Mouse (Mus musculus) heart, embryonic 13.5 days (tissue): Measurements from ENCODE around the gene Tmem80. TPM values are rescaled to one million over a fixed set of nuclear protein-coding genes. Genes with fewer than 3 reads are reported as not detected.

ENCODE experiments used
- polyA plus RNA-seq: library from polyadenylated mRNA; unstranded; fragments of >200 nt; fragmentation: Nextera tagmentation; extraction: Ambion mirVana; gene quantifications from 2 replicates; pipeline ENCODE4 v1.2.1, GENCODE M21; 2015

The Tmem80 gene
- polyA plus RNA-seq, 1 experiment from 2014 or later, result 33.2 TPM

Other genes starting within 250 kb of the Tmem80 start
- gene Pkp3, start 249.5 kb upstream of the Tmem80 start, polyA plus RNA-seq, result 0.31 and 0.72 TPM in 2 replicates
- gene Sigirr, start 227.2 kb upstream of the Tmem80 start, polyA plus RNA-seq, result 3.4 and 3.5 TPM in 2 replicates
- gene Ano9, start 209.9 kb upstream of the Tmem80 start, polyA plus RNA-seq, result 0.21 and 0.23 TPM in 2 replicates
- gene Ptdss2, start 205.4 kb upstream of the Tmem80 start, polyA plus RNA-seq, result 57.9 and 66.4 TPM in 2 replicates
- gene Rnh1, start 154.9 kb upstream of the Tmem80 start, polyA plus RNA-seq, result 92.2 and 102 TPM in 2 replicates
- 67.5 and 90.7 TPM in 2 replicates for gene Hras, start 133.7 kb upstream of the Tmem80 start, polyA plus RNA-seq
- gene Lrrc56, start 133.6 kb upstream of the Tmem80 start, polyA plus RNA-seq, result 3.1 and 3.3 TPM in 2 replicates
- gene Lmntd2, start 113.7 kb upstream of the Tmem80 start, polyA plus RNA-seq, result 0.56 and 0.72 TPM in 2 replicates
- gene Rassf7, start 111.9 kb upstream of the Tmem80 start, polyA plus RNA-seq, result 15.1 and 15.3 TPM in 2 replicates
- gene Phrf1, start 99.0 kb upstream of the Tmem80 start, polyA plus RNA-seq, result 43.5 and 46.2 TPM in 2 replicates
- 3.4 and 4.2 TPM in 2 replicates for gene Irf7, start 61.3 kb upstream of the Tmem80 start, polyA plus RNA-seq
- not detected in 2 replicates for gene Cdhr5, start 51.0 kb upstream of the Tmem80 start, polyA plus RNA-seq
- gene Sct, start 48.6 kb upstream of the Tmem80 start, polyA plus RNA-seq, result 0.88 and 1.5 TPM in 2 replicates
- 0.05 TPM in 1 of 2 replicates, not detected in the other for gene Drd4, start 35.7 kb upstream of the Tmem80 start, polyA plus RNA-seq
- gene Deaf1, start within 50 bp of the Tmem80 start, polyA plus RNA-seq, result 35.5 and 37.4 TPM in 2 replicates
- 1.4 TPM in 2 replicates for gene Eps8l2, start 11.1 kb downstream of the Tmem80 start, polyA plus RNA-seq
- gene Taldo1, start 64.5 kb downstream of the Tmem80 start, polyA plus RNA-seq, result 248 and 250 TPM in 2 replicates
- gene Gatd1, start 86.4 kb downstream of the Tmem80 start, polyA plus RNA-seq, result 27.0 and 29.9 TPM in 2 replicates
- 8.1 and 9.8 TPM in 2 replicates for gene Cend1, start 101.8 kb downstream of the Tmem80 start, polyA plus RNA-seq
- gene Slc25a22, start 110.2 kb downstream of the Tmem80 start, polyA plus RNA-seq, result 17.3 and 19.1 TPM in 2 replicates
- gene Pidd1, start 116.3 kb downstream of the Tmem80 start, polyA plus RNA-seq, result 8.1 and 9.4 TPM in 2 replicates
- 871 and 874 TPM in 2 replicates for gene Rplp2, start 119.6 kb downstream of the Tmem80 start, polyA plus RNA-seq
- gene Pnpla2, start 127.5 kb downstream of the Tmem80 start, polyA plus RNA-seq, result 42.6 and 45.7 TPM in 2 replicates
- 20.2 and 23.0 TPM in 2 replicates for gene Cracr2b, start 133.4 kb downstream of the Tmem80 start, polyA plus RNA-seq
- gene Cd151, start 139.7 kb downstream of the Tmem80 start, polyA plus RNA-seq, result 28.5 and 31.4 TPM in 2 replicates
- gene Polr2l, start 147.4 kb downstream of the Tmem80 start, polyA plus RNA-seq, result 67.3 and 76.3 TPM in 2 replicates
- 64.5 and 68.8 TPM in 2 replicates for gene Tspan4, start 147.5 kb downstream of the Tmem80 start, polyA plus RNA-seq
- 36.3 TPM in 2 replicates for gene Chid1, start 212.1 kb downstream of the Tmem80 start, polyA plus RNA-seq
- 50.8 and 54.8 TPM in 2 replicates for gene Ap2a2, start 234.4 kb downstream of the Tmem80 start, polyA plus RNA-seq